Mouse (Mus musculus) thymus, postnatal 4 days (tissue): Measurements from ENCODE around the gene Ccl26.
A peak's percentile ranks its signal among the peaks of the same experiment; 100 is the strongest.

Experiments
- DNase-seq: peaks from one replicate; pipeline ENCODE4 v3.0.0; 2021

Gene Ccl26

GRCm38 (mm10) chr5:135537326-135537725, 26.0 kb downstream of the Ccl26 start:
- DNase-seq = peak; percentile 24

- no peak for DNase-seq
These were observed 27.5 kb downstream of the Ccl26 start for GRCm38 (mm10) chr5:135535867-135536266.

GRCm38 (mm10) chr5:135533431-135533830, 29.9 kb downstream of the Ccl26 start:
- DNase-seq = no peak

GRCm38 (mm10) chr5:135531306-135531845, 32.0 kb downstream of the Ccl26 start:
- no peak for DNase-seq

GRCm38 (mm10) chr5:135529964-135530363, 33.4 kb downstream of the Ccl26 start:
- no peak for DNase-seq

GRCm38 (mm10) chr5:135529310-135529709, 34.1 kb downstream of the Ccl26 start:
- no peak for DNase-seq

GRCm38 (mm10) chr5:135527986-135528385, 35.4 kb downstream of the Ccl26 start:
- no peak for DNase-seq

DNA sequence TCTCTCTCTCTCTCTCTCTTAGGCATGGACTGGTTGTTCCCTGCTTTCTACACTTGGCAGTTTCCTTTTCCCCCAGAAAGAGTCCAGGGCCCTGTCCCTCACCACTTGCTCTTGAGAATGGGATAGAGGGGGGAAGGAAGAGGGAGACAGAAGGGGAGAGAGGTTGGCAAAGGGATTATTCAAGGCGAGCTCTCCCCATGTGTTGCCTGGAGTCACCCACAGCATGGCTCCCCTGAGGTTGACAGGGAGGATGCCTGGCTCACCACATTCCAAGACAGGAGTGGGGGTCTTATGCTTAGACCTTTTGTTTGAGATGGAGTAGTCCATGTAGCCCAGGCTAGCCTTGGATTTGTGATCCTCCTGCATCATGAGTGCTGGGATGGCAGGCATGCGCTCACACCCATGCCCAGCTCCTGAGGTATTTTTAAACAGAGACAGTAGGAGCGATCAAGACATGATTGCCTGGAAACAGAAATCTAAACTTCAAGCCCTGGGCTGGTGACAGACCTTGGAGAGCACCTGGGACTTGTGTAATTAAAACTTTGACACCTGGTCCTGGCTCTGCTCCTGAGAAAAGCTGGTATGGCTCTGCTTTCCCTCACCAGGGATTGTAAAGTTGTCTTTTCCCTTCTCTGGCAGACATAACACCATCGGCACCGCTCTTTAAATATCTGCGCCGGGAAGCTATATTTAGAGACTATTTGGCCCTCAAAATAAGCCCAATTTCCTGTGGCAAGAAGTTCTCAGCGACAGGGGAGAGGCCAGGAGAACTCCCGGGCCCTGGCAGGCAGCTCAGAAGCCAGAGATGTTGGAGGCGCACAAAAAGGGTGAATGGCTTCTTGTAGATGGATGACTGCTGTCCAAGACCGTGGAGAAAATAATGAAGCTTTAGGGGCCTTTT, 38.5 kb downstream of the Ccl26 start:
- DNase-seq = no peak

DNA sequence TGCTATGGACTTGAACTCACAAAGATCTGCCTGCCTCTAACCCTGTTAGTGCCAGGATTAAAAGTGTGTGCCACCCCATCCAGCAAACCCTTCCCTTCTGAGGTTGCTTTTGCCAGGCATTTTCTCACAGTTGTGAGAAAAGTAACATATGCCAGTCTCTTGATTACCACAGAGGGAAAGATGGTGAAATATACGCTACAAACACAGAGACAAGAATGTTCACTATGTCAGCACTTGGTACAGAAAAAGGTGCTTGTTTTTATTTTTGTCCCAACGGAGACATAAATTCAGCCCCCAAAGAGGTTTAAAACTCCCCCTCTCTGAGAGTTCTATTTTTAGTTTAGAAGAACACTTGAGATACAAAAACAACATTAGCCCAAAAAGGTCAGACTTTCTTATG, 39.3 kb downstream of the Ccl26 start:
- no peak for DNase-seq

GRCm38 (mm10) chr5:135522111-135522722, 41.2 kb downstream of the Ccl26 start:
- DNase-seq = no peak

- DNase-seq = no peak
These were observed 46.0 kb downstream of the Ccl26 start for GRCm38 (mm10) chr5:135517348-135517883.

DNA sequence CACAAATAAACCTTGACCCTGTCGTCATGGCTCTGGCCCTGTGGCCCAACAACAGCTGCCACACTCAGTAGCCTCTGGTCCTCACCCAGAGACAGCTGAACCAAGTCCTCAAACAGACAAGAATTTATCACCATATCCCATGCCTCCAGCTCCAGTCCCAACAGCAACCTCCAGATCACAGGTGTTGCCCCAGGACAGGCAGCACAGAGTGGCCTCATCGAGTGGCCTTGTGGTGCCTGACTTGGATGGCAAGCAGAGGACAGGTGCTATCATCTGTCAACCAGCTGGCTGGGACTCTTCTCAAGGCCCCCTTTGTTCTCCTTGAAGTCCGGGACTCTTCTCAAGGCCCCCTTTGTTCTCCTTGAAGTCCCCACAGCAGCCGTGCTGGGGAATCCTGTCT, 50.2 kb downstream of the Ccl26 start:
- no peak for DNase-seq

GRCm38 (mm10) chr5:135511105-135511504, 52.3 kb downstream of the Ccl26 start:
- no peak for DNase-seq
